Mouse (Mus musculus) liver, adult 2 months (tissue): ENCODE results near the gene Eif3f. TPM values are rescaled to one million over a fixed set of nuclear protein-coding genes. Genes with fewer than 3 reads are reported as not detected.
A peak's percentile ranks its signal among the peaks of the same experiment; 100 is the strongest.

Experiments used
- DNase-seq: peaks from one replicate; pipeline ENCODE4 v3.0.0-alpha.2; 2011; ENCODE audit warnings: low read depth, low spot score; ENCODE audit errors: extremely low read depth
- H3K27ac ChIP-seq: fragments of 200-500 bp; replicated peaks from 2 replicates; pipeline ENCODE4 v1.5.1; 2012; ENCODE audit warnings: low read depth, mild to moderate bottlenecking, control low read depth, inconsistent platforms, low read length; ENCODE audit not compliant: insufficient read depth
- H3K27me3 ChIP-seq: fragments of 200-500 bp; 2 replicates; pipeline ENCODE4 v1.6.1; 2012; ENCODE audit warnings: mild to moderate bottlenecking, moderate library complexity, low read length, inconsistent platforms; ENCODE audit not compliant: control insufficient read depth, insufficient read depth
- H3K36me3 ChIP-seq: fragments of 200-500 bp; 2 replicates; pipeline ENCODE4 v1.6.1; 2012; ENCODE audit warnings: low read length, inconsistent platforms; ENCODE audit not compliant: control insufficient read depth, insufficient read depth
- H3K4me1 ChIP-seq: fragments of 200-500 bp; 2 replicates; pipeline ENCODE4 v1.6.1; 2011; ENCODE audit warnings: low read length; ENCODE audit not compliant: control insufficient read depth, insufficient read depth
- H3K4me3 ChIP-seq: fragments of 200-500 bp; 2 replicates; pipeline ENCODE4 v1.5.1; 2011; ENCODE audit warnings: low read depth, mild to moderate bottlenecking, control low read depth, low read length, moderate library complexity; ENCODE audit not compliant: insufficient read depth
- H3K79me2 ChIP-seq: fragments of 200-500 bp; 2 replicates; pipeline ENCODE4 v1.6.1; 2012; ENCODE audit warnings: inconsistent platforms, mild to moderate bottlenecking, low read length, moderate library complexity; ENCODE audit not compliant: control insufficient read depth, insufficient read depth
- H3K9ac ChIP-seq: fragments of 200-500 bp; 2 replicates; pipeline ENCODE4 v1.6.1; 2012; ENCODE audit warnings: low read depth, mild to moderate bottlenecking, control low read depth, inconsistent platforms, low read length
- CTCF ChIP-seq: fragments of 200-500 bp; IDR thresholded peaks from 2 replicates; pipeline ENCODE4 v1.5.1; 2011; ENCODE audit warnings: low read depth, low read length, control low read depth
- POLR2A ChIP-seq: fragments of 200-500 bp; IDR thresholded peaks from 2 replicates; pipeline ENCODE4 v1.6.1; 2011; ENCODE audit warnings: low read length, control low read depth; ENCODE audit not compliant: insufficient read depth; ENCODE audit errors: extremely low read depth
- WGBS: fragments of 180-500 bp; shearing (Covaris S2); methylation state at CpG from one replicate; pipeline ENCODE4 v1.1.7; 2018; 5-methylcytosine and 5-hydroxymethylcytosine counted together
- polyA plus RNA-seq: library from polyadenylated mRNA; depleted of rRNA; stranded (reverse); fragments of >200 nt; gene quantifications from 2 replicates; pipeline ENCODE4 v1.2.3, GENCODE M21; 2012; rRNA removed
- total RNA-seq: library from RNA; depleted of rRNA; stranded (reverse); fragments of >200 nt; gene quantifications from 2 replicates; pipeline ENCODE4 v1.2.3, GENCODE M21; 2014; rRNA removed

Gene Eif3f
- total RNA-seq (20.6 and 31.7 TPM in 2 replicates), polyA plus RNA-seq (47.2 and 48.1 TPM in 2 replicates)

GRCm38 (mm10) chr7:108933794-108934731, at the start of gene Eif3f:
Eif3f (plus strand) TSS chr7:108934417.
- H3K4me3 ChIP-seq, result peak within 1 kb of the TSS; percentile 94
- H3K27ac ChIP-seq, result peak within 1 kb of the TSS; percentile 58; the same call in 1 of the 2 replicates
- H3K9ac ChIP-seq, result peak within 1 kb of the TSS; percentile 96
- peaks cover 10% of the 10 kb centered on the region for H3K4me1 ChIP-seq
- DNase-seq, result peak; percentile 99
- 2% methylated on average over 50 of the region's 50 CpGs for WGBS
- TF ChIP-seq CTCF (peak; percentile 70), POLR2A (peak; percentile 67)
- H3K27me3 ChIP-seq, result no peaks in the 10 kb centered on the region
- peaks cover 8% of the 10 kb centered on the region; the same call in 1 of the 2 replicates for H3K79me2 ChIP-seq
- peaks cover 13% of the 10 kb centered on the region for H3K36me3 ChIP-seq

- no peak for TF ChIP-seq CTCF
- no peak for TF ChIP-seq POLR2A
- Histone ChIP-seq H3K27ac (no peak within 1 kb of the TSS), H3K9ac (no peak within 1 kb of the TSS), H3K79me2 (no peaks in the 10 kb centered on the region), H3K27me3 (no peaks in the 10 kb centered on the region), H3K36me3 (no peaks in the 10 kb centered on the region), H3K4me3 (no peak within 1 kb of the TSS), H3K4me1 (no peaks in the 10 kb centered on the region)
- 75% methylated on average over 4 of the region's 4 CpGs for WGBS
- DNase-seq, result no peak
Measured at GRCm38 (mm10) chr7:108884906-108885305, 49.3 kb upstream of the Eif3f start, which contains the start of gene Olfr518. Olfr518 (minus strand) TSS chr7:108885006.

- no peak within 1 kb of the TSS for H3K4me3 ChIP-seq
- no peak for TF ChIP-seq CTCF
- no peak for TF ChIP-seq POLR2A
- no peak within 1 kb of the TSS for H3K27ac ChIP-seq
- no peaks in the 10 kb centered on the region for H3K79me2 ChIP-seq
- no peak within 1 kb of the TSS for H3K9ac ChIP-seq
- no peaks in the 10 kb centered on the region for H3K4me1 ChIP-seq
- no peak for DNase-seq
- 81% methylated on average over 5 of the region's 5 CpGs for WGBS
- no peaks in the 10 kb centered on the region for H3K27me3 ChIP-seq
- no peaks in the 10 kb centered on the region for H3K36me3 ChIP-seq
Measured at GRCm38 (mm10) chr7:108894320-108894719, 39.9 kb upstream of the Eif3f start, which contains the start of gene Olfr519. Olfr519 (minus strand) TSS chr7:108894420.

- WGBS, result 22% methylated on average over 2 of the region's 2 CpGs
- no peak overlapping the region for H3K27ac ChIP-seq
- no peaks in the 10 kb centered on the region for H3K27me3 ChIP-seq
- H3K9ac ChIP-seq, result no peak overlapping the region
- no peaks in the 10 kb centered on the region for H3K36me3 ChIP-seq
- peak; percentile 83 for DNase-seq
- no peaks in the 10 kb centered on the region; the same call in 1 of the 2 replicates for H3K4me1 ChIP-seq
- no peaks in the 10 kb centered on the region for H3K79me2 ChIP-seq
- no peak overlapping the region for H3K4me3 ChIP-seq
- TF ChIP-seq POLR2A, result no peak
Measured at GRCm38 (mm10) chr7:108903969-108904368, 30.2 kb upstream of the Eif3f start.

GRCm38 (mm10) chr7:108927043-108927442, 7.2 kb upstream of the Eif3f start:
- Histone ChIP-seq H3K4me1 (no peaks in the 10 kb centered on the region), H3K27me3 (no peaks in the 10 kb centered on the region), H3K9ac (no peak overlapping the region), H3K79me2 (no peaks in the 10 kb centered on the region), H3K4me3 (no peak overlapping the region), H3K36me3 (no peaks in the 10 kb centered on the region), H3K27ac (no peak overlapping the region)
- 67% methylated on average over 4 of the region's 4 CpGs for WGBS
- TF ChIP-seq CTCF (no peak), POLR2A (no peak)
- no peak for DNase-seq
